Mouse (Mus musculus): Measurements from ENCODE around the gene Upp2. TPM values are rescaled to one million over a fixed set of nuclear protein-coding genes. Genes with fewer than 3 reads are reported as not detected.

The Upp2 gene
- total RNA-seq, 2 experiments from 2014 or later: 2.7 to 5.0 TPM

DNA sequence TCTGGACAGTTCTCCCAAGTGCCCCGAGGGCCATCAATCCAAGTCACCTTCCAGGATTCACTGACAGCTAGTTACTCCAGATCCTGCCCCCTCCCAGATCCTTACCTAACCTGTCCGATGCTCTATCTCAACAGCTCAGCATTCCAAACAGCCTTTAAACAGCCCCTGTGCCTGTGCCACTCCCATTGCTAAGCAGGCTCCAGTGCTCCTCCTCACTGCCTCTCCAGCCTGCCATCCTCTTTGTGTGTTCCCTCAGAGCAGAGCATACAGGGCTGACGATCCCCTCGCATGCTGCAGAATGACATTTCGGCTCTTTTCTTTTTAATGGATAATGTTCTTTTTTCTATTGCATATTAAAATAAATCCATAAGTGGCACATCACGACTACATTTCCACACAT lies 17.1 kb upstream of the Upp2 start:
- intact Hi-C loops (cut with DNase I): no loop called here
- no peak for DNase-seq

- no peak for DNase-seq
Observed at GRCm38 (mm10) chr2:58550488-58550887, 16.6 kb upstream of the Upp2 start.

GRCm38 (mm10) chr2:58551866-58552265 lies 15.2 kb upstream of the Upp2 start:
- no peak for DNase-seq
- intact Hi-C loops (cut with DNase I): no loop called here

More at GRCm38 (mm10) chr2:58550488-58550887, 16.6 kb upstream of the Upp2 start:
- intact Hi-C loops (cut with DNase I): no loop called here

- DNase-seq: no peak
- intact Hi-C loops (cut with DNase I): no loop called here
Observed at GRCm38 (mm10) chr2:58552296-58552695, 14.8 kb upstream of the Upp2 start.

DNA sequence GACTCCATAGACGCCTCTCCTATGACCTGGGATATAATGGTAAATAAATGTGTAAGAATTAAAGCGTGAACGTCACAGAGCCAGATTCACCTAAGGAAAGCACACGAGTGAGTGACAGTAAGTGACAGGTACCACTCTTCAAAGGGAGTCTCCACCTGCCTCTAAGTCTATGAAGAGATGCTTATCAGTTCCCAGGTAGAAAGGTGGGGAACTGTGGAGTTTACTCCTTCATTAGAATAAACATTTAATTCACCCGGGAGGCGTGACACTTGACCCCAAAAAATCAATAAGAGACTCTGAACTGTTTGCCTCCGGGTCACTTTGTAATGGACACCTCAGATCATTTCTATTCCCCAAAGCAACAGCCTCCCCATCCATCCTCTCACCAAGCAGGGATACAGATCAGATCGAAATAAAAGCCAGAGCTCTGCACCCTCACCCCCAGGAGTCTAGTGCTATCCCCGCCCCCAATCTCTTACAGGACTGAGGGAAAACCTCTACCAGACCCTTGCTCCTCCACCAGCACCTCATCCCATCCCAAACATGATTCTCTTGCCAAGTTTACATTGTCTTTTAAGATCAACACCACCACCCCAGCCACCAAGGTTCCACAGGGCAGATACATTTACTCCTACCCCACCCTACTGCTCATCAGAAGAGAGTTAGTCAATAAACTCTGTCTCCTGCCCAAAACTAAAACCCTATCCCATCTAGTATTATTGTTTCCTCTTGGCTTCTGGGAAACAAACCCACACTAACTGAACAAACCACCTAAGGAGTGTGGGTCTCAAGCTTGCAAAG lies 9.9 kb upstream of the Upp2 start:
- intact Hi-C loops (cut with DNase I): no loop called here
- DNase-seq: no peak

- intact Hi-C loops (cut with DNase I): loop anchor here (10.0 kb wide), 2 partner anchors 47 to 367 kb away; partner anchors contain the start of gene Cytip
- no peak for DNase-seq
Observed at GRCm38 (mm10) chr2:58562137-58562536, 5.0 kb upstream of the Upp2 start.

DNA sequence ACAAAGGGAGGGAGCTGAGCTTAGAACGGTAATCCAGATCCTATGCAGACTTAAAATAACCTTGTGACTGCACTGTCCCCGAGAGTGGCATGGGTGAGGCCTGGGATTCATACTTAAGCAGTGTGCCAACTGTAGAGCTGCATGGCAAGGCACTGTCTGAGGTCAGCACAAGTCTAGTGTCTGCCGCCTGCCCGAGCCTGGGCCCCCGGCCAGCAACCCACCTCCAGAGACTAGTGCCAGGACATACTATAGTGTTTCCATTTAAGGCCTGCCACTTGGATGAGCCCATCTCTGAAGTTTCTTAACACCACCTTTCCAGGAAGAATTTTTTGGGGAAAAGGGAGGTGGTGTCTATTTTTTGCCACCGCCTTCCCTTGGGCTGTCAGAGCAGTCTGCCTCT lies 1.8 kb upstream of the Upp2 start:
- peak in 1 of 2 experiments; percentile 29 for DNase-seq
- intact Hi-C loops (cut with DNase I): loop anchor here (5.0 to 10.0 kb wide), 3 partner anchors 50 to 370 kb away; partner anchors contain the start of gene Cytip

DNA sequence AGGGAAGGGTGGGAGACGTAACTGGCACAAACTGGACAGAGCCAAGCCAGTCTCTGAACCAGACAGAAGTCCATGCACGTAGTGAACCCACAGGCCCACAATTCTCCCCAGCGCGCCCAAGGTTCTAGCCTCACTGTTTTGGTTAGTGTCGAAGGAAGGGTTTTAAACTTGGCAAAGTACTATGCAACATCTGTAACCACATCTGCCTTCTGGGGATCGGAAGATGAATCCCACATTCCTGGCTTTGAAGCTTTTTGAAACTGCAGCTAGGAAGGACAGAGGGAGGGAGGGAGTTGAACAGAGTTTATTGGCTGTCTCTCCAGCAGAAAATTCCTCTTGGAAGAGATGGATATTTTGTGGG lies 1.1 kb upstream of the Upp2 start:
- peak in 1 of 2 experiments; percentile 34 for DNase-seq
- intact Hi-C loops (cut with DNase I): loop anchor here (2.0 to 10.0 kb wide), 5 partner anchors 33 to 371 kb away; partner anchors contain the start of gene Cytip

DNA sequence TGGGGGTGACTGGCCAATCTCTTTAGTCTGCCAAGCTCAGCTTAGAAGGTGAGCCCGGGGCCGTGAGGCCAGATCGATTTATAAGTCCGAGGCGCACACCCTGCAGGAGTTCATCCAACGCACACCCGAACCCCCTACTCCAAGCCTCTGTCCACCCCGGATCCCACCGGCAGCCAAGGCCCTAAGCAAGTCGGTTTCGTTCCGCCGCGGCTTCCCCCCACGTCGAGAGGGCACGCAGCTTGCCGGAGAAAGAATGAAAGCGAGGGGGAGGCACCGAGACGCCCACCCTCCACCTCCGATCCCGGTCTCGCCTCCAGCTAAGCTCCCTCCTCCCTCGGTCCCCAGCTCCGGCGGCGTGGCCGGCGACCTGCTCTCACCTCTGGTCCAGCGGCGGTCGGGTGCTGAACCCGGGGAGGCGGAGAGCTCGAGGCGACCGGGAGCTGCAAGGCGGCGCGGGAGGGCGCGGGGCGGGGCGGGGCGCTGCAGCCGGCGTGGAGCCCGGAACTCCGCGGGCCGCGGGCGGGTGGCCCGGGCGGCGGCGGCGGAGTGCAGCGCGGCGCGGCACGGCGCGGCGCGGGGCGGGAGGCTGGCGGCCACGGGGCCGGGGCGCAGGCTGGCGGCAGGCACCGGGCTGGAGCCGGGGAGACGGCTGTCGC lies 560 bp upstream of the Upp2 start:
- intact Hi-C loops (cut with DNase I): loop anchor here (1.0 to 10.0 kb wide), 6 partner anchors 34 to 372 kb away; partner anchors contain the start of gene Cytip
- DNase-seq: peak; percentile 74 to 76

- intact Hi-C loops (cut with DNase I): loop anchor here (1.0 to 10.0 kb wide), 6 partner anchors 35 to 373 kb away; partner anchors contain the start of gene Cytip
- DNase-seq: no peak
Observed at GRCm38 (mm10) chr2:58567866-58568719, 995 bp downstream of the Upp2 start.

GRCm38 (mm10) chr2:58568841-58569645 lies 1.9 kb downstream of the Upp2 start:
- intact Hi-C loops (cut with DNase I): loop anchor here (5.0 to 10.0 kb wide), 3 partner anchors 54 to 374 kb away; partner anchors contain the start of gene Cytip
- no peak for DNase-seq

- intact Hi-C loops (cut with DNase I): no loop called here
- DNase-seq: no peak
Observed at GRCm38 (mm10) chr2:58574167-58574566, 7.1 kb downstream of the Upp2 start.

DNA sequence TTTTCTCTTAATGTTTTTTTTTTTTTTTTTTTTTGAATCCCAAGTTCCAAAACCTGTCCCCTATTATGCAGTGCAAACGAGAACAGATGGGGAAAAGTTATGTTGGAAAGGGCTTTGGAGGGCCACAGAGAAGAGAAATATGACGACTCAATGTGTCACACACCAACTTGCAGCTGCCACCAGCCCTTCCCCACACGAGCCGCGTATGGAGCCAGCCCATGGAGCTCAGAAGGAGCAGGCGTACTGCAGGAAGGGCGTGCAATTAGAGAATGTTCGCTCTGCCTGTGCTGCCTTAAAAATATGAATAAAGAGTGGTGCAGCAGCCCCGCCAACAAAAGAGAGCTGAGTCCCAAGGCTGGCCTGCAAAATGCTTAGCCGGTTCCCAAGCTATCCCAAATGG lies 19.2 kb downstream of the Upp2 start:
- no peak for DNase-seq
- intact Hi-C loops (cut with DNase I): no loop called here

GRCm38 (mm10) chr2:58589637-58590036 lies 22.5 kb downstream of the Upp2 start:
- DNase-seq: no peak
- intact Hi-C loops (cut with DNase I): no loop called here

DNA sequence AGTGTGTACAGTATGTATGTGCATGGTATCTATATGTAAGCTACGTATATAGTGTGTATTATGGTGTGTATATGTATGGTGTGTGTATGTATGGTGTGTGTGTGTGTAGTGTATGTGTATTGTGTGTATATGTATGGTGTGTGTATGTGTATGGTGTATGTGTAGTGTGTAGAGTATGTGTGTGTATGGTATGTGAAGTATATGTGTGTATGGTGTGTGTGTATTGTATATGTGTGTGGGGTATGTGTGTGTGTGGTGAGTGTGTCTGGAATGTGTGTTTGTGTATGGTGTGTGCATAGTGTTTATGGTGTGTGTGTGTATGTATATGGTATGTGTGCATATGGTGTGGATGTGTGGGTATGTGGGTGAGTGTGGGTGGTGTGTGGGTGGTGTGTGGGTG lies 23.0 kb downstream of the Upp2 start:
- DNase-seq: no peak
- intact Hi-C loops (cut with DNase I): no loop called here

GRCm38 (mm10) chr2:58595350-58595749 lies 28.3 kb downstream of the Upp2 start:
- no peak for DNase-seq
- intact Hi-C loops (cut with DNase I): no loop called here

- DNase-seq: peak; percentile 20 to 26
- intact Hi-C loops (cut with DNase I): no loop called here
Observed at GRCm38 (mm10) chr2:58596774-58597342, 29.8 kb downstream of the Upp2 start.

DNA sequence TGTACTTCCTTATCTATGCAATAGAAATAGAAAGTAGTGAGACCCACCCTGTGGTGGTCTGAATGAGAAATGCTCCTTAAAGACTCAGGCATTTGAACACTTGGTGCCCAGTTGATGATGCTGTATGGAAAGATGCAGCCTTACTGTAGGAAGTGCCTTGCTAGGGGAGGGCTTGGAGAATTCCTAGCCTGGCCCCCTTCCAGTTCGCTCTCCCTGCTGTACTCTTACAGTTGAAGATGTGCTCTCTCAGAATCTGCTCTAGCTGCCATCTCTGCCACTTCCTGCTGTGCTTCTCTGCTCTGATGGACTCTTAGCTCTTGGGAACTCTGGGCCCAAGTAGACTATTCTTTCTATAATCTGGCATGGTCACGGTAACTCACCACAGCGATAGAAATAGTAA lies 30.5 kb downstream of the Upp2 start:
- DNase-seq: no peak
- intact Hi-C loops (cut with DNase I): no loop called here

DNA sequence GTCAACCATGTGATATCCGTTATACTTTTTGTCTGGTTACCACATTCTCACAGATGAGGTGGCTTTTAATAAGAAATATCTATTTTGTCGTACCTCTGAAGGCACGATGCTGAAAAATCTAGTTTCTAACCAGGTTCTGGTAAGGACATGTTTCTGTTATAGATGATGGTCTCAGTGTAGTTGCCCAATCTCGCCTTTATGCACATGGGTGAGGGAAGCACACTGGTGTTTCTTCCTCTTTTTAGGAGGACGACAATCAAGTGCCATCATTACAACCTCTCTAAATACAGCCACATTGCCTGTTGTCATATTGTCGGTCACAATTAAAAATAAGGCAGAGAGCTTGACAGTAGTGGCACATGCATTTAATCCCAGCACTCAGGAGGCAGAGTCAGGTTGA lies 32.5 kb downstream of the Upp2 start:
- intact Hi-C loops (cut with DNase I): no loop called here

DNA sequence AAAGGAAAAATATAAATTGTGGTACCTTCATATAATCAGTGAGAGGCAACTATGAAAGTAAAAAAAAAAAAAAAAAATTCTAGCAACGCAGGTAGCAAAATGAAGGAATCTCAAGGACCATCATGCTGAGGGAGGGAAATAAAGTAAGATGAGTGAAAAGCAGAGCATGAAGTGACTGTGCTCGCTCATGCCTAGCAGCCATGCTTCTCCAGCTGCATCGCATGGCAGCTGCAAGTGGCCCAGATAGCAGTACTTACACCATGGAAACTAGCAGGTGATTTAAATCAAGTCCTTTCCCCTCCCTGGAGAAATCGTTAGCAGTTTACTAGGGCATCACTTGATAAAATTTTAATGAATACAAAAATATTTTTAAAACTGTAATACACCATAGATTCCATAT lies 34.3 kb downstream of the Upp2 start:
- intact Hi-C loops (cut with DNase I): no loop called here
- DNase-seq: no peak

More for the DNA sequence above, 32.5 kb downstream of the Upp2 start:
- DNase-seq: no peak
